Mouse (Mus musculus): ENCODE measurements around the gene Pikfyve.

GRCm38 (mm10) chr1:65312118-65312517 is 125.6 kb downstream of the Pikfyve start:
- TF ChIP-seq POLR2A (IDR thresholded peaks at IDR 0.05; ENCODE audit: low read depth, low read length): no peak
- no peak for TF ChIP-seq CTCF (IDR thresholded peaks at IDR 0.05; ENCODE audit: extremely low read depth, insufficient read length, insufficient replicate concordance, low read depth, low read length)
